Mouse (Mus musculus): ENCODE data around the gene Ralgps1.

GRCm38 (mm10) chr2:33260772-33261171, 110.5 kb downstream of the Ralgps1 start:
- no peak for TF ChIP-seq POLR2A (IDR thresholded peaks at IDR 0.05; ENCODE audit: borderline replicate concordance, extremely low read depth, insufficient read depth, insufficient read length, poor library complexity, severe bottlenecking)
- TF ChIP-seq CTCF (IDR thresholded peaks at IDR 0.05; ENCODE audit: borderline replicate concordance, extremely low read depth, insufficient read depth, insufficient read length) = no peak
